Mouse (Mus musculus) embryonic facial prominence, embryonic 13.5 days (tissue): ENCODE results near the gene Pnck. TPM values are rescaled to one million over a fixed set of nuclear protein-coding genes. Genes with fewer than 3 reads are reported as not detected.

Experiments used
- ATAC-seq: fragments of 200-750 bp; cut with Nextera tagmentation; 2 replicates; pipeline ENCODE4 v1.8.0; 2017; ENCODE audit warnings: low read depth; ENCODE audit not compliant: insufficient number of reproducible peaks, insufficient read depth, low FRiP score, low TSS enrichment
- H3K27ac ChIP-seq: fragments of 300-500 bp; sonication (generic); 2 replicates; pipeline ENCODE4 v1.5.1; 2015; ENCODE audit warnings: moderate library complexity, mild to moderate bottlenecking, inconsistent platforms
- H3K27me3 ChIP-seq: fragments of 300-500 bp; sonication (generic); 2 replicates; pipeline ENCODE4 v1.6.1; 2015; ENCODE audit warnings: mild to moderate bottlenecking, inconsistent platforms
- H3K36me3 ChIP-seq: fragments of 300-500 bp; sonication (generic); 2 replicates; pipeline ENCODE4 v1.6.1; 2015; ENCODE audit warnings: mild to moderate bottlenecking, inconsistent platforms
- H3K4me1 ChIP-seq: fragments of 300-500 bp; sonication (generic); 2 replicates; pipeline ENCODE4 v1.6.1; 2015; ENCODE audit warnings: inconsistent platforms
- H3K4me2 ChIP-seq: fragments of 300-500 bp; sonication (generic); 2 replicates; pipeline ENCODE4 v1.6.1; 2015; ENCODE audit warnings: moderate library complexity, mild to moderate bottlenecking, inconsistent platforms
- H3K4me3 ChIP-seq: fragments of 300-500 bp; sonication (generic); 2 replicates; pipeline ENCODE4 v1.5.1; 2015; ENCODE audit warnings: mild to moderate bottlenecking, inconsistent platforms
- H3K9ac ChIP-seq: fragments of 300-500 bp; sonication (generic); 2 replicates; pipeline ENCODE4 v1.6.1; 2015; ENCODE audit warnings: mild to moderate bottlenecking, inconsistent platforms
- H3K9me3 ChIP-seq: fragments of 300-500 bp; sonication (generic); 2 replicates; pipeline ENCODE4 v1.6.1; 2016; ENCODE audit warnings: inconsistent platforms
- WGBS: fragments of 180-500 bp; shearing (Covaris S2); methylation state at CpG from one replicate; pipeline ENCODE4 v1.1.7; 2015; ENCODE audit warnings: mixed read lengths; 5-methylcytosine and 5-hydroxymethylcytosine counted together
- polyA plus RNA-seq: library from polyadenylated mRNA; unstranded; fragments of >200 nt; fragmentation: Nextera tagmentation; extraction: Ambion mirVana; gene quantifications from 2 replicates; pipeline ENCODE4 v1.2.1, GENCODE M21; 2015

Gene Pnck
- 15.6 and 18.8 TPM in 2 replicates for polyA plus RNA-seq

DNA sequence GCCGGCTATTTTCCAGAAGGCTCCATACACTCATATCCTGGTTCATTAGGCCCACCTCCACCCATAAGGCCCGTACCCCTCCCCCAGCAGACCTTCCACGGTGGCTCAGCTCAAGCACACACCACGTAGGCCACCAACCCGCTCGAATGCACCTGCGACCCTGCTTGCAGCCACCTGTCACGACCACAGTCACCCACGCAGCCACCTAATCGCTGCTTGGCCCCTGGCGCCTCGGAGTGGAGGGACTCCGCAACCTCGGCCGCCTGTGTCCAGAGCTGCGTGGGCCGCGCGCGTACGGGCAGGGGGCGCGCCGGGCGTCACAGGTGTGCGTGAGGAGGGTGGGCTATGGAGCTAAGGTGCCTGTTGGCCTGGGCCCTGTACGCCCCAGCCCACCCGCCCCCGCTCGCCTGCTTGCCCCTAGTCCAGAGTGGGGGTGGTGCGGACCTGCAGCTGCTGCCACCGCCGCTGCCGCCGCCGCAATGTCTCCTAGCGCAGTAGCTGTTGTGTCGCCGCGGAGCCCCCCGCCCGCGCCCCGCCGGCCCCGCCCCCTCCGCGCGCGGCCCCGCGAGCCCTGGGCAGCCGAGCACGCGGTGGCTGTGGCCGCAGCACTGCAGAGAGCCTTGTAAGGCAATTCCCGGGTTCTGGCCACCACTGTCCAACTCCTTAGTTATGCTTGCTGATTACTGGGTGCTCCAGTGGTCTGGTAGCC, at the start of gene Pnck:
Pnck (minus strand) TSS at position 543 of the 709 bp plus-strand sequence.
- Histone ChIP-seq H3K4me1 (no peaks in the 10 kb centered on the region), H3K9me3 (no peaks in the 10 kb centered on the region), H3K27ac (no peak within 1 kb of the TSS), H3K36me3 (no peaks in the 10 kb centered on the region), H3K4me3 (peak within 1 kb of the TSS; percentile 52), H3K4me2 (peak within 1 kb of the TSS; percentile 74), H3K27me3 (peaks cover 3% of the 10 kb centered on the region), H3K9ac (peak within 1 kb of the TSS; percentile 62)
- no peak for ATAC-seq
- WGBS: 24% methylated on average over 37 of the region's 57 CpGs

DNA sequence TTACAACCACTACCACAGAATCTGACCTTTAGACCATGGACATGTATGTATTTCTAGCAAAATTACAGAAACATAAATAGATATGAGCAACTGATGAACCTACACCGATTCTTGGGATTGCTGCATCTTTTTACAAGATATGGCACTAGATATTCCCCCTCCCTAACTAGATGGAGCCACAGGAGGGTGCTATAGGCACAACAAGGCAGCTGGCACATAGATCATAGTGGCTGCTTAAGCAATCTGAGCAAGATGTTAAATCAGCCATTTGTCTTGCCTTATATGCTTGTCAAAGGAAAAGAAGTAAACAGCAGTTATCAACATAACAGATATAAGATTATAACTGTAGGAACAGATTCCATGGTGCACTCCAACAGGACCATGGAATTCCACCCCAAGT, 40.6 kb upstream of the Pnck start:
- H3K9ac ChIP-seq: no peak overlapping the region
- 78% methylated on average over 1 of the region's 1 CpGs for WGBS
- no peak overlapping the region for H3K4me2 ChIP-seq
- no peaks in the 10 kb centered on the region; the same call in 1 of the 2 replicates for H3K27me3 ChIP-seq
- no peaks in the 10 kb centered on the region for H3K9me3 ChIP-seq
- H3K27ac ChIP-seq: no peak overlapping the region
- H3K4me1 ChIP-seq: no peaks in the 10 kb centered on the region
- peaks cover 10% of the 10 kb centered on the region; the same call in 1 of the 2 replicates for H3K36me3 ChIP-seq
- no peak for ATAC-seq
- no peak overlapping the region for H3K4me3 ChIP-seq

DNA sequence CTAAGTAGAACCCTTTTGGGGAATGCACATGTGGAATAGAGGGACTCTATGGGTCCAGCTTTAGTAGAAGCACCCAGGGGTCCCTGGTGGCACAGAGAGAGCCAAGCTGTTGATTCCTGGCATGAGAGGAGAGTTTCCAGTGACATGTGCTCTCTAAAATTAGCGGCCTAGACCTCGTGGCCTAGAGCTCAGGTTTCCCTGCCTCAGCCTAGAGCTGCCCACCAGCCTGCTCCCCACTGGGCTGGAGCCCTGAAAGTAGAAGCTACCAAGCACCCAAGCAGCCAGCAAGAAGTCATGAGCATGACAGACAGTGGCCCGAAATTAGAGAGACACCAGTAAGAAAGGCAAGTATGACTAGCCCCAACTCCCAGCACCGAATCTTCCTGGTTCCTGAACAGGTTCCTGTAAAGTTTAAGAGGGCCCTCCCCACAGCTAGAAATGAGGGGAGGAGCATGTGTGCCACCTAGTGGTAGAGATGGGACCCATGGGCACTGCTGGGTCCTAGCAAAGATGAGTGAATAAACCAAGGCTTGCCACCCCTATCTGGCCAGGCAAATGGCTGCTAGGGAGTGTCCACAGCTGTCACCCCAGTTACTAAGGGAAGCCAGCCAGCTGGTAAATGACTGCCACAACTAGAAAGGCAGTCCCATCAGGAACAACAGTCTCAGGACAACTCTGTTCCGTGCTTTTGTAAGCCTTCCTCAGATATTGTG, 31.2 kb upstream of the Pnck start:
- Histone ChIP-seq H3K4me2 (no peak overlapping the region), H3K4me3 (no peak overlapping the region), H3K36me3 (peaks cover 23% of the 10 kb centered on the region), H3K4me1 (no peaks in the 10 kb centered on the region), H3K9me3 (no peaks in the 10 kb centered on the region), H3K9ac (no peak overlapping the region), H3K27ac (no peak overlapping the region), H3K27me3 (no peaks in the 10 kb centered on the region; the same call in 1 of the 2 replicates)
- ATAC-seq: no peak
- 75% methylated on average over 5 of the region's 5 CpGs for WGBS

DNA sequence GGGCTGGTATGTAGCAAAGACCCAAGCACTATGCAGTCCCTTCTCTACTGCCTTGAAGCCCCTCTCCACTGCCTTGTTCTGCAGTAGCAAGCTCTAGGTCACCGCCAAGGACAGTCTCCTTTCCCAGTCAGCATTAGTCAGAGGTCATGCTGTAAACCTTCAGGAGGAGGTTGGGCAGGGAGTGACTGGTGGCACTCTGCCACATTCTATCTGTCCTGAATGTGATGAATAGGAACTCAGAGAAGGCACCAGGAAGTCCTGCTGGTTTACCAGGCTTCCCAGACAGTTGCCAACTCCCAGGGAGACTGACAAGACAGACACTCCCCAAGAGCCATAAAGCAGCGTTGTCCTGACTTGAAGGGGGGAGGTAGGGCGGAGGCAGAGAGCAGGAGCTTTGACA, 25.7 kb upstream of the Pnck start:
- no peaks in the 10 kb centered on the region for H3K9me3 ChIP-seq
- no peak overlapping the region for H3K27ac ChIP-seq
- H3K36me3 ChIP-seq: peaks cover 45% of the 10 kb centered on the region
- no peaks in the 10 kb centered on the region for H3K27me3 ChIP-seq
- H3K4me2 ChIP-seq: no peak overlapping the region
- no peak for ATAC-seq
- H3K9ac ChIP-seq: no peak overlapping the region
- 77% methylated on average over 3 of the region's 3 CpGs for WGBS
- no peak overlapping the region for H3K4me3 ChIP-seq
- H3K4me1 ChIP-seq: no peaks in the 10 kb centered on the region

DNA sequence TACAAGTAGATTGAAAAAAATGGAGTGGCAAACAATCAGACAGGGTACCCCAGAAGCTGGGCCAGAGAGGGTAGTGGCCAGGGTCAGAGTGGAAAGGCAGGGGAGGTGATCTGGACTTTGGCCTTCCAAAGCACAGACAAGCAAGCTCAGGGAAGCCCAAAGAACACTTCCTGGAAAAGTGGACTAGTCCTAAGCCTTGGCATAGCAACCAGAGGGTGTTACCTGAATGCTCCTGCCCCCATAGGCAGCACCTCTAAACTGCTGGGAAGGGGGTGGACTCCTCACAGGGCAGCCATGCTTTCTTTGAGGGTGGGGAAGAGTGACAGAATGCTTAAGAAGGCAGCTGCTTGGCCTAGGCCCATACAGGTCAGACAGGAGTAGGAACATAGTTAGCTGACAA, 25.1 kb upstream of the Pnck start:
- H3K9ac ChIP-seq: no peak overlapping the region
- H3K36me3 ChIP-seq: peaks cover 51% of the 10 kb centered on the region
- no peaks in the 10 kb centered on the region for H3K27me3 ChIP-seq
- H3K4me1 ChIP-seq: no peaks in the 10 kb centered on the region
- ATAC-seq: no peak
- H3K4me3 ChIP-seq: no peak overlapping the region
- H3K9me3 ChIP-seq: no peaks in the 10 kb centered on the region
- H3K4me2 ChIP-seq: no peak overlapping the region
- no peak overlapping the region for H3K27ac ChIP-seq

DNA sequence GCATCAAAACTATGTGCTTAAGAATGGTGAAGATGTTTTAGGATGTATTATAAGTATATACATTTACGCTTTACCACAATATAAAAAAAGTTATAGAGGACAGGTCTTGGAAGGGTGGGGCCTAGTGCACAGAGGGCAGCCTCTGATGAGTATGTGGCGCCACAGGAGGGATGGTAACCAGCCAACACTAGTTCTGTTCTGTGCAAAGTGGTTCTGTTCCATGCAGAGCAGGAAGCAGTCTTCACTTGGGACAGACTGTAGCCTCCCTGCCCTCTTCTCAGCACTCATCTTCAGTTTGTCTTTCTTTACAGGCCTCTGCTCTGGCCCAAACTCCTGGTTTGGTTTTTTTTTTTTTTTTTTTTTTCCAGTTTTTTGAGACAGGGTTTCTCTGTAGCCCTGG, 24.2 kb upstream of the Pnck start:
- ATAC-seq: no peak
- no peak overlapping the region for H3K27ac ChIP-seq
- no peak overlapping the region for H3K4me2 ChIP-seq
- WGBS: 86% methylated on average over 2 of the region's 2 CpGs
- H3K36me3 ChIP-seq: peaks cover 53% of the 10 kb centered on the region
- no peak overlapping the region for H3K9ac ChIP-seq
- no peaks in the 10 kb centered on the region for H3K9me3 ChIP-seq
- no peaks in the 10 kb centered on the region for H3K27me3 ChIP-seq
- no peak overlapping the region for H3K4me3 ChIP-seq
- no peaks in the 10 kb centered on the region for H3K4me1 ChIP-seq

DNA sequence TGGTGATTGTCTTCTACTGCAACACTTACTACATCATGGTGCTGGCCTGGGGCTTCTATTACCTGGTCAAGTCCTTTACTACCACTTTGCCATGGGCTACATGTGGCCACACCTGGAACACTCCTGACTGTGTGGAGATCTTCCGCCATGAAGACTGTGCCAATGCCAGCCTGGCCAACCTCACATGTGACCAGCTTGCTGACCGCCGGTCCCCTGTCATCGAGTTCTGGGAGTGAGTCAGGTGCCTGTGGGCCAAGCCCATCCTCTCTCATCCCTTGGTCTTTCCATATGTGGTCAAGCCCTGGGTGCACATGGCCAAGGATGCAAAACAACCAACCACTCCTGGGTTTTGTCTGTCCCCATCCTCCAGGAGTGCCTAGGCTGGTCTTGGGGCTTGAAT, 16.8 kb upstream of the Pnck start:
- no peak overlapping the region for H3K4me2 ChIP-seq
- peaks cover 16% of the 10 kb centered on the region for H3K4me1 ChIP-seq
- no peaks in the 10 kb centered on the region for H3K9me3 ChIP-seq
- no peak overlapping the region for H3K27ac ChIP-seq
- H3K4me3 ChIP-seq: no peak overlapping the region
- no peak overlapping the region for H3K9ac ChIP-seq
- peaks cover 36% of the 10 kb centered on the region for H3K36me3 ChIP-seq
- no peaks in the 10 kb centered on the region; the same call in 1 of the 2 replicates for H3K27me3 ChIP-seq
- no peak for ATAC-seq
- 94% methylated on average over 4 of the region's 4 CpGs for WGBS

DNA sequence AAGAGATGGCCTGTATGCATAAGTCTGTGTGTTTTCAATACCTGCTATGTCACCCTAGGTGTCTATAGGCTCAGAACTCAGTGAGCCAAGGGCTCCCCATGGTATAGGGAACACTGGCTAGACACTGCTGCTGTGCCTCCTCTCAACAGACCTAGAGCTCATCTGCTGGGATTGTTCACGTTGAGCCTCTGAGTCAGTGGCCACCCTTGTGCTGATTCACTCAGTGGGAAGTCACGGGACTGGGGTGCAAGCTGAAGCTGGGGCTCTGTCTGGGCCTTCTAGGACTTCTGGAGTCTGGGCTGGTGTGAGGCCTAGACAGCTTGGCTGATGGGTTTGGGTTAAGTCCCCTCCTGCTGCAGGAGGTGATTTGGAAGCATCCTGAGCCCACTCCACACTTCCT, 15.3 kb upstream of the Pnck start:
- H3K4me3 ChIP-seq: peak overlapping the region; percentile 61; the same call in 1 of the 2 replicates
- peak overlapping the region; percentile 70 for H3K4me2 ChIP-seq
- WGBS: 76% methylated on average over 2 of the region's 2 CpGs
- H3K4me1 ChIP-seq: peaks cover 16% of the 10 kb centered on the region
- peak overlapping the region; percentile 82; the same call in 1 of the 2 replicates for H3K9ac ChIP-seq
- peaks cover 29% of the 10 kb centered on the region for H3K36me3 ChIP-seq
- ATAC-seq: no peak
- H3K27ac ChIP-seq: no peak overlapping the region
- H3K9me3 ChIP-seq: no peaks in the 10 kb centered on the region
- H3K27me3 ChIP-seq: no peaks in the 10 kb centered on the region; the same call in 1 of the 2 replicates

DNA sequence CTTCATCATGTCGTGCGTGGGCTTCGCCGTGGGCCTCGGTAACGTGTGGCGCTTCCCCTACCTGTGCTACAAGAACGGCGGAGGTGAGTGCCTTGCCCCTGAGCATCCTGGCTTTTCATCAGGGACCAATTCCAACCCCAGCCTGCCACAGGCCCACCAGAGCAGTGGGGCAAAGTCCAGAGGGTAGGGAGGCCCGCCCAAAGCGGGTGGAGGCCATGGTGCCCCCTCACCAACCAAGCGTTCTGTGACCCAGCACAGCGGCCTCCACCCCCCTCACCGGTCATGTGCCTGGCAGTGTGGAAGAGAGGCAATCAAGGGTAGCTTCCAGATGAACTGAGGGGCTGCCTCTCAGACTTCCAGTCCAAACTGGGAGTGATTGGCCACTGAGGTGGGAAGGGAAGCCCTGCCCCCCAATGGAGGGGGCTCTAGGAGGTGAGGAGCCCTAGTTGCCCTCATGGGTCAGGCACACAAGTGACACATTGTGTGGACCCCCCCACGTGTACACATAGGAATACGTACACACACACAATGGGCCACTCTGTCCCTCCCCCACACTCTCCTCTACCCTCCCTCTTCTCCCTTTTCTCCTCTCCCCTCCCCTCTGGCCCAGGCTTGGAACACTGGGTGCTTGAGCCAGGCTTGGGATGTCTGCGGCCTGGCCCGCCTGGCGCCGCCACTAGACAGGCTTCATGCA, 14.2 kb upstream of the Pnck start:
- Histone ChIP-seq H3K9me3 (no peaks in the 10 kb centered on the region), H3K36me3 (peaks cover 18% of the 10 kb centered on the region), H3K27ac (peak overlapping the region; percentile 57; the same call in 1 of the 2 replicates), H3K4me1 (peaks cover 16% of the 10 kb centered on the region), H3K27me3 (no peaks in the 10 kb centered on the region; the same call in 1 of the 2 replicates), H3K9ac (peak overlapping the region; percentile 82), H3K4me2 (peak overlapping the region; percentile 70), H3K4me3 (peak overlapping the region; percentile 61)
- WGBS: 23% methylated on average over 20 of the region's 20 CpGs
- 0 out of 2 replicates have a peak, but pooled peaks have one; percentile 16 for ATAC-seq

DNA sequence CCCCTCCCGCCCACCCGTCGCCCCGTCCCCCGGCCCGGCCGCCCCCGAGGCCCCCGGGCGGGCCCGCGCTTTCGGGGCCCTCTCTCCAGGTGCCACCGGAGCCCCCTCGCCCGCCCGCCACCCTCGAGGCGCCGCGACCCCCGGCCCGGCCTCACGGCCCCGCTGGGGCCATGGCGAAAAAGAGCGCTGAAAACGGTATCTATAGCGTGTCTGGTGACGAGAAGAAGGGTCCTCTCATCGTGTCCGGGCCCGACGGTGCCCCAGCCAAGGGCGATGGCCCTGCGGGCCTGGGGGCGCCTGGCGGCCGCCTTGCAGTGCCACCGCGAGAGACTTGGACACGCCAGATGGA, 13.7 kb upstream of the Pnck start:
- Histone ChIP-seq H3K9ac (peak overlapping the region; percentile 82), H3K4me2 (peak overlapping the region; percentile 70), H3K9me3 (no peaks in the 10 kb centered on the region), H3K4me3 (peak overlapping the region; percentile 61), H3K4me1 (peaks cover 16% of the 10 kb centered on the region), H3K27me3 (no peaks in the 10 kb centered on the region; the same call in 1 of the 2 replicates), H3K27ac (peak overlapping the region; percentile 57), H3K36me3 (peaks cover 13% of the 10 kb centered on the region)
- 35% methylated on average over 39 of the region's 42 CpGs for WGBS
- no peak for ATAC-seq

DNA sequence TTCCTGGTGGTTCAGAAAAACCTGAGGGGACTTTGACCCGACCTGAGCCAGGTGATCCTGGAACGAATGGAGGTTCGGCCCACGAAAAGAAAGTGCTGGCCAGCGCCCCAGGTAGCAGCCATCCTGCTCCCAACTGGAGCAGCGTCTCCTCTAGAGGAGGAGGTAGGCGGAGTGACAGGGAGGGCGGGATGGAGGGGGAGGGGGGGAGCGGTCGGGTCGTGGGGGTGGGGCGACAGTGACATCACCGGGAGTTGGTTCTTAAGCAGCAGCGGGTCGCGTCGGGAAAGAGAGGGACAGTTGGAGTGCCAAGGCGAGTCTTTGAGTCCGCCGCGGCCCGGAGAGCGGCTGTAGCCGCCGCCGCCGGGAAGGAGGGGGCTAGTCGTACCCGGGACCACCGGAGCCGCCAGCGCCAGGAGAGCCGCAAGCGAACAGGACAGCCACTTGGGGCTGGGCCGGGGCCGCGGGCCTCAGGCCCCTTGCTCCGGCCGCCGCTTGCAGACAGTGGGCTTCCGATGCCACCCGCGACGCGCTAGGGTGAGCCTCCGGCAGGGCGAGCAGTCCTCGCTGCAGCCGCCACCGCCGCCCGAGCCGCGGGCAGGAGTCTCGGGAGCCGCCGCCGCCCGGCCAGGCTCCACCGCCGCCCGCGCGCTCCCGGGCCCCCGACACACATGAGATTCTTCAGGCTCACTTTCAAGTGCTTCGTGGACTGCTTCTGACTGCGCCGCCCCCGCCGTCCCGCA, 13.1 kb upstream of the Pnck start, which contains the start of gene Slc6a8:
Slc6a8 (plus strand) TSS at position 272 of the 740 bp plus-strand sequence.
- Histone ChIP-seq H3K4me3 (peak within 1 kb of the TSS; percentile 61), H3K27ac (peak within 1 kb of the TSS; percentile 57), H3K36me3 (peaks cover 11% of the 10 kb centered on the region), H3K9me3 (no peaks in the 10 kb centered on the region), H3K27me3 (no peaks in the 10 kb centered on the region; the same call in 1 of the 2 replicates), H3K4me1 (peaks cover 16% of the 10 kb centered on the region), H3K4me2 (peak within 1 kb of the TSS; percentile 70), H3K9ac (peak within 1 kb of the TSS; percentile 82)
- no peak; the same call in 1 of the 2 replicates for ATAC-seq
- 24% methylated on average over 58 of the region's 72 CpGs for WGBS
